Mouse (Mus musculus): Measurements from ENCODE around the gene Cnot6l. TPM values are rescaled to one million over a fixed set of nuclear protein-coding genes. Genes with fewer than 3 reads are reported as not detected.

Cnot6l gene
- polyA plus RNA-seq, 1 experiment from 2014 or later, result 9.1 TPM

DNA sequence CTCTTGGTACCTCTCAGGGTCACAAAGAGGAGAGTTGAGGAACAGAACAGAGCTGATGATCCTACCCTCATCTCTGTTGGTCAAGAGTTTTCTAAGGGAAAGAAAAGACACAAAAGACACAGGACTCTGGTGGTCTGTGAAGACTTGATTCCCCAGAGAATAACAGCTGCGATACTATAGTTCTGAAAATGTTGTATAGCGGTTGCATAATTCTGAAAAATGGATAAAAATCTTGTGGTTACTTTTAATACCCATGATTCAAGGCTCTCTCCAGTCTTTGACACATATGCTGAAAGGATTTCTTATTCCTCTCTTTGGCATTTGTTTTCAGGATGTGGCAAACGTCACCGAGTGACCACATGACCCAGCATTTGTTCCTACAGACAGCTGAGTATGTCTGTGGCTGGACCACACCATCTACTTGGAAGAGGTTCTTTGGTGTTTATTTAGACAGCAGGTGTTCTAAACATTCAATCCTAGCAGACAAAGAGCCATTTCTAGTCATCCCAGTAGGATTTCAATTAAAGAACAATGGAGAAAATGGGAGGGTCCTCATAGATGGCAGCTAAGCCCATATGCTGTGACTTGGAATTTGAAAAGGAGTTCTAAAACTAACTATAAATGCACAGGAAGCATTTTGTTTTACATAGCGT lies 124.7 kb downstream of the Cnot6l start:
- H3K27me3 ChIP-seq (replicated peaks), result no peaks in the 10 kb centered on the region
- H3K36me3 ChIP-seq, result no peaks in the 10 kb centered on the region
- H3K9me3 ChIP-seq (replicated peaks), result no peaks in the 10 kb centered on the region
- WGBS (ENCODE audit: insufficient replicate concordance), result 62% methylated on average over 5 of the region's 5 CpGs
- no peak for ATAC-seq
- no peaks in the 10 kb centered on the region for H3K4me1 ChIP-seq
- no peak overlapping the region for H3K4me3 ChIP-seq
- no peak overlapping the region for H3K4me2 ChIP-seq
- H3K27ac ChIP-seq, result no peak overlapping the region
- no peak overlapping the region for H3K9ac ChIP-seq

DNA sequence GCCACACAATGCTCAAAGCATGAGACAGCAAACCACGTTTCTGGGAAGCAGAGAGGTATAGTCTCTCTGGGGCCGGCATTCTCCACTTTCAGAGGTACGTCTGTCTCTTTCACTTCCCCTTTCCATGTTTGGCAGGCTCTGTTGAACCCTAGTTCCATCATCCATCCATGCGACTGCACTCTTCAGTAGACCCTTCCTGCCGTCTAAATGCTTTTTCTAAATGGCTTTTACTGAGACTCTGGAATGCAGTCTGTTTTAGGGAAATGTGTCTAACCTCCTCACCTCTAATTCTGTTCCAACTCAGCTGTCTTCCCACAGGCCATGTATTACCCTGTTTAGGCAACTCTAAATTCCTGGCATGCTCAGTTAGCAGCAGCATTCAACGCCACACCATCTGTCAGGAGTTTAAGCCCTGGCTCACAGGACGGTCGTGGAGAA lies 126.3 kb downstream of the Cnot6l start:
- Histone ChIP-seq H3K27me3 (replicated peaks) (no peaks in the 10 kb centered on the region), H3K4me1 (no peaks in the 10 kb centered on the region), H3K9me3 (replicated peaks) (no peaks in the 10 kb centered on the region), H3K9ac (no peak overlapping the region), H3K27ac (no peak overlapping the region), H3K36me3 (no peaks in the 10 kb centered on the region), H3K4me3 (no peak overlapping the region), H3K4me2 (no peak overlapping the region)
- 43% methylated on average over 8 of the region's 8 CpGs for WGBS (ENCODE audit: insufficient replicate concordance)
- ATAC-seq, result no peak

DNA sequence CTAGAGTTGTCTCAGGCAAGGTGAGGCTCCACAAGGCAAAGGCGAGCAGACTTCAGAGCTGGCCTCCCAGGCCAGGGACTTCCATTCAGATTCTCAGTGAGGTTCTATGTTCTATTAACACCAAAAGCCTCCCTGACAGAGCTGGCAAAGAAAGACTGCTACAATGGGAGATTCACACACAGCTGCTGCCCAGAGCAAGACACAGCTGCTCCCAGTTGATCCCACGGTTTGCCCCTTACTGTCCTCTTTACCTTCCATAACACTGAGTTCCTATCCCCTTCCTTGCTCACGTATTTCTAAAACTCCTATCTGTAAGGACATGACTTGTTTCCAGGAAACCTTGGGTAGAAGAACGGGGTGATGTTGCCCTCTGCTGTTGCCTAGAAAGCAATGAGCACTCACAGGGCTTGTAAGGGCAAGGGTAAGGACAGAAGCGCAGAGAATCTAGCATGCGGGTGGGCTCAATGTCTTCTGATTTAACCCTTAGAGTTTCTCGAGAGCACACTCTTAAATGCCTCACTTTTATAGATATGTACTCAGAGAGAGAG lies 127.8 kb downstream of the Cnot6l start:
- 60% methylated on average over 7 of the region's 7 CpGs for WGBS (ENCODE audit: insufficient replicate concordance)

DNA sequence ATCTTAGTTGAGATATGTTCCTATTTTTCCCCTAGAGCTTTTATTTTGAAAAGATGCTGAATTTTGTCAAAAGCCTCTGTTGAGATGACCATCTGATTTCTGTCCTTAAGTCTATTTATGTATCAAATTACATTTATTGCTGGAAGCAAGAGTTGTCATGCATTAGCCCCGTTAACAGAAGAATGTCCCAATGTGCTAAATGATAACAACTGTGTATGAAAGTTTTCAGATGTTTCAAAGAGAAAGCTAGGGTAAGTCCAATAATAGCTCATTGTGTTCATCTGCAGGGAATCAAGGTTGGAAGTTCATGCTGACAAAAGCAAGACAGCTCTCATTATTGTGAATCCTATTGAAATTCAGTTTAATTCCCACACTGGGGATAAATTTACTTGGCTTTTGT lies 129.9 kb downstream of the Cnot6l start:
- H3K9me3 ChIP-seq (replicated peaks), result peaks cover 4% of the 10 kb centered on the region; the same call in 1 of the 2 replicates
- H3K4me1 ChIP-seq, result no peaks in the 10 kb centered on the region
- no peak overlapping the region for H3K27ac ChIP-seq
- 50% methylated on average over 1 of the region's 1 CpGs for WGBS (ENCODE audit: insufficient replicate concordance)
- H3K4me2 ChIP-seq, result no peak overlapping the region
- H3K4me3 ChIP-seq, result no peak overlapping the region
- no peaks in the 10 kb centered on the region for H3K27me3 ChIP-seq (replicated peaks)
- H3K36me3 ChIP-seq, result no peaks in the 10 kb centered on the region
- no peak overlapping the region for H3K9ac ChIP-seq
- ATAC-seq, result no peak

More for the DNA sequence above, 127.8 kb downstream of the Cnot6l start:
- Histone ChIP-seq H3K27me3 (replicated peaks) (no peaks in the 10 kb centered on the region), H3K27ac (no peak overlapping the region), H3K9ac (no peak overlapping the region), H3K36me3 (no peaks in the 10 kb centered on the region), H3K4me2 (no peak overlapping the region), H3K4me3 (no peak overlapping the region), H3K9me3 (replicated peaks) (no peaks in the 10 kb centered on the region), H3K4me1 (no peaks in the 10 kb centered on the region)
- ATAC-seq, result no peak

DNA sequence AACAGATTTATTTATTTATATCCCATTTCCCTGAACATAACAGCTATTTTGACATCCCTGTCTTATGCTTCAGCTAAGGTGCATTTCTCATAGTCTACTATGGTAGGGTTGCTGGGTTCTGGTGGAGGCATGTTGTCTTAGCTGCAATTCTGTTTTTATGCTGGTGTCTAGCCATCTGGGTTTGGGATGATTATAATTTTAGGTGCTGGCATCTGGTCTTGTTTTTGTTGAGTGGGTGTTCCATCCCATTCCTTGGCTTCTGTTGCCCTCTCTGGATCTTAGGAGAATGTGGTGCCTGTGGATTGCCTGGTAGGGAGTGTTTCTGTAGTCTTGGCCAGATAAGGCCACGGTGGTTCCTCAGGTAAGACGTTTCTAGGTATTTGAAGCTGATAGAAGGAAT lies 134.2 kb downstream of the Cnot6l start:
- H3K4me3 ChIP-seq, result no peak overlapping the region
- 69% methylated on average over 2 of the region's 2 CpGs for WGBS (ENCODE audit: insufficient replicate concordance)

More for the DNA sequence above, 134.2 kb downstream of the Cnot6l start:
- Histone ChIP-seq H3K9ac (no peak overlapping the region), H3K4me1 (no peaks in the 10 kb centered on the region), H3K4me2 (no peak overlapping the region), H3K27ac (no peak overlapping the region), H3K27me3 (replicated peaks) (no peaks in the 10 kb centered on the region), H3K36me3 (no peaks in the 10 kb centered on the region), H3K9me3 (replicated peaks) (peaks cover 4% of the 10 kb centered on the region; the same call in 1 of the 2 replicates)
- no peak for ATAC-seq

Other genes with a start within 250 kb of the Cnot6l start
- 0.14 and 0.45 TPM in 2 replicates for gene Cxcl13, start 207.2 kb downstream of the Cnot6l start, polyA plus RNA-seq (2016; fragmentation: Nextera tagmentation; extraction: Ambion mirVana)
- gene Mrpl1, start 45.3 kb upstream of the Cnot6l start, polyA plus RNA-seq (2016; fragmentation: Nextera tagmentation; extraction: Ambion mirVana), result 22.3 and 23.6 TPM in 2 replicates
- 3.0 and 3.2 TPM in 2 replicates for gene Fras1, start 209.8 kb upstream of the Cnot6l start, polyA plus RNA-seq (2016; fragmentation: Nextera tagmentation; extraction: Ambion mirVana)